Mouse (Mus musculus): Measurements from ENCODE around the gene Ctdsp2. TPM values are rescaled to one million over a fixed set of nuclear protein-coding genes. Genes with fewer than 3 reads are reported as not detected.
A peak's percentile ranks its signal among the peaks of the same experiment; 100 is the strongest.

Gene Ctdsp2
- polyA plus RNA-seq, 1 experiment from 2014 or later, result 112 TPM

GRCm38 (mm10) chr10:127040569-127041214 lies 62.2 kb downstream of the Ctdsp2 start:
- Histone ChIP-seq H3K9me3 (ENCODE audit: control insufficient read depth, low read length) (no peaks in the 10 kb centered on the region), H3K9ac (ENCODE audit: low read depth, low read length) (peak overlapping the region; percentile 77), H3K4me3 (ENCODE audit: low read length) (peak overlapping the region; percentile 85), H3K4me1 (ENCODE audit: control insufficient read depth, insufficient read depth, low read length) (peaks cover 11% of the 10 kb centered on the region), H3K27me3 (ENCODE audit: control insufficient read depth, insufficient read depth, low read length) (peaks cover 3% of the 10 kb centered on the region; the same call in 1 of the 2 replicates), H3K4me2 (replicated peaks; ENCODE audit: low read depth, low read length) (peak overlapping the region; percentile 85), H3K27ac (ENCODE audit: low read depth, low read length) (no peak overlapping the region), H3K36me3 (ENCODE audit: control insufficient read depth, insufficient read depth, low read length) (peaks cover 16% of the 10 kb centered on the region; the same call in 1 of the 2 replicates)
- WGBS, result 2% methylated on average over 20 of the region's 20 CpGs
- ATAC-seq (ENCODE audit: low FRiP score, low TSS enrichment), result no peak

GRCm38 (mm10) chr10:127041274-127041766 lies 62.8 kb downstream of the Ctdsp2 start, which contains the start of the genes Mettl1 and Eef1akmt3:
Gene Mettl1, plus strand, starts transcription at chr10:127041414.
Gene Eef1akmt3, minus strand, starts transcription at chr10:127041513.
- Histone ChIP-seq H3K9me3 (ENCODE audit: control insufficient read depth, low read length) (no peaks in the 10 kb centered on the region), H3K27ac (ENCODE audit: low read depth, low read length) (peak within 1 kb of the TSS; percentile 73; the same call in 1 of the 2 replicates), H3K4me1 (ENCODE audit: control insufficient read depth, insufficient read depth, low read length) (peaks cover 11% of the 10 kb centered on the region), H3K4me2 (replicated peaks; ENCODE audit: low read depth, low read length) (peak within 1 kb of the TSS; percentile 85), H3K4me3 (ENCODE audit: low read length) (peak within 1 kb of the TSS; percentile 85), H3K9ac (ENCODE audit: low read depth, low read length) (peak within 1 kb of the TSS; percentile 77), H3K36me3 (ENCODE audit: control insufficient read depth, insufficient read depth, low read length) (peaks cover 16% of the 10 kb centered on the region), H3K27me3 (ENCODE audit: control insufficient read depth, insufficient read depth, low read length) (peaks cover 3% of the 10 kb centered on the region; the same call in 1 of the 2 replicates)
- WGBS, result 0% methylated on average over 28 of the region's 28 CpGs
- ATAC-seq (ENCODE audit: low FRiP score, low TSS enrichment), result peak; percentile 75

GRCm38 (mm10) chr10:127041774-127042338 lies 63.3 kb downstream of the Ctdsp2 start:
- Histone ChIP-seq H3K4me2 (replicated peaks; ENCODE audit: low read depth, low read length) (peak overlapping the region; percentile 85), H3K36me3 (ENCODE audit: control insufficient read depth, insufficient read depth, low read length) (peaks cover 16% of the 10 kb centered on the region), H3K4me3 (ENCODE audit: low read length) (peak overlapping the region; percentile 85), H3K27me3 (ENCODE audit: control insufficient read depth, insufficient read depth, low read length) (peaks cover 3% of the 10 kb centered on the region; the same call in 1 of the 2 replicates), H3K27ac (ENCODE audit: low read depth, low read length) (peak overlapping the region; percentile 73; the same call in 1 of the 2 replicates), H3K4me1 (ENCODE audit: control insufficient read depth, insufficient read depth, low read length) (peaks cover 11% of the 10 kb centered on the region), H3K9ac (ENCODE audit: low read depth, low read length) (peak overlapping the region; percentile 77), H3K9me3 (ENCODE audit: control insufficient read depth, low read length) (no peaks in the 10 kb centered on the region)
- peak; percentile 86 for ATAC-seq (ENCODE audit: low FRiP score, low TSS enrichment)
- under 1% methylated on average over 44 of the region's 44 CpGs for WGBS

- H3K9me3 ChIP-seq (ENCODE audit: control insufficient read depth, low read length), result no peaks in the 10 kb centered on the region
- H3K36me3 ChIP-seq (ENCODE audit: control insufficient read depth, insufficient read depth, low read length), result peaks cover 16% of the 10 kb centered on the region
- H3K27ac ChIP-seq (ENCODE audit: low read depth, low read length), result peak overlapping the region; percentile 73
- peaks cover 11% of the 10 kb centered on the region for H3K4me1 ChIP-seq (ENCODE audit: control insufficient read depth, insufficient read depth, low read length)
- H3K4me2 ChIP-seq (replicated peaks; ENCODE audit: low read depth, low read length), result peak overlapping the region; percentile 85
- H3K4me3 ChIP-seq (ENCODE audit: low read length), result peak overlapping the region; percentile 85
- ATAC-seq (ENCODE audit: low FRiP score, low TSS enrichment), result no peak
- H3K27me3 ChIP-seq (ENCODE audit: control insufficient read depth, insufficient read depth, low read length), result peaks cover 5% of the 10 kb centered on the region
- H3K9ac ChIP-seq (ENCODE audit: low read depth, low read length), result peak overlapping the region; percentile 77
- WGBS, result 19% methylated on average over 5 of the region's 5 CpGs
These were observed 64.1 kb downstream of the Ctdsp2 start for GRCm38 (mm10) chr10:127042468-127043115.

GRCm38 (mm10) chr10:127043187-127043586 lies 64.7 kb downstream of the Ctdsp2 start:
- Histone ChIP-seq H3K4me1 (ENCODE audit: control insufficient read depth, insufficient read depth, low read length) (peaks cover 11% of the 10 kb centered on the region), H3K36me3 (ENCODE audit: control insufficient read depth, insufficient read depth, low read length) (peaks cover 16% of the 10 kb centered on the region), H3K9ac (ENCODE audit: low read depth, low read length) (no peak overlapping the region), H3K4me3 (ENCODE audit: low read length) (peak overlapping the region; percentile 85; the same call in 1 of the 2 replicates), H3K27me3 (ENCODE audit: control insufficient read depth, insufficient read depth, low read length) (peaks cover 11% of the 10 kb centered on the region), H3K9me3 (ENCODE audit: control insufficient read depth, low read length) (no peaks in the 10 kb centered on the region), H3K4me2 (replicated peaks; ENCODE audit: low read depth, low read length) (peak overlapping the region; percentile 85; the same call in 1 of the 2 replicates), H3K27ac (ENCODE audit: low read depth, low read length) (peak overlapping the region; percentile 11; the same call in 1 of the 2 replicates)
- WGBS, result 50% methylated on average over 6 of the region's 6 CpGs
- no peak; the same call in 1 of the 2 replicates for ATAC-seq (ENCODE audit: low FRiP score, low TSS enrichment)

GRCm38 (mm10) chr10:127047954-127048353 lies 69.4 kb downstream of the Ctdsp2 start, which contains the start of gene Cyp27b1:
Gene Cyp27b1, plus strand, starts transcription at chr10:127048250.
- peak within 1 kb of the TSS; percentile 24; the same call in 1 of the 2 replicates for H3K9ac ChIP-seq (ENCODE audit: low read depth, low read length)
- no peak for ATAC-seq (ENCODE audit: low FRiP score, low TSS enrichment)
- peak within 1 kb of the TSS; percentile 22 for H3K4me3 ChIP-seq (ENCODE audit: low read length)
- peaks cover 13% of the 10 kb centered on the region; the same call in 1 of the 2 replicates for H3K4me1 ChIP-seq (ENCODE audit: control insufficient read depth, insufficient read depth, low read length)
- peaks cover 32% of the 10 kb centered on the region for H3K27me3 ChIP-seq (ENCODE audit: control insufficient read depth, insufficient read depth, low read length)
- H3K36me3 ChIP-seq (ENCODE audit: control insufficient read depth, insufficient read depth, low read length), result peaks cover 16% of the 10 kb centered on the region
- H3K4me2 ChIP-seq (replicated peaks; ENCODE audit: low read depth, low read length), result peak within 1 kb of the TSS; percentile 8
- 23% methylated on average over 5 of the region's 5 CpGs for WGBS
- no peak within 1 kb of the TSS for H3K27ac ChIP-seq (ENCODE audit: low read depth, low read length)
- no peaks in the 10 kb centered on the region for H3K9me3 ChIP-seq (ENCODE audit: control insufficient read depth, low read length)

- peaks cover 9% of the 10 kb centered on the region; the same call in 1 of the 2 replicates for H3K4me1 ChIP-seq (ENCODE audit: control insufficient read depth, insufficient read depth, low read length)
- peaks cover 10% of the 10 kb centered on the region for H3K36me3 ChIP-seq (ENCODE audit: control insufficient read depth, insufficient read depth, low read length)
- H3K9me3 ChIP-seq (ENCODE audit: control insufficient read depth, low read length), result no peaks in the 10 kb centered on the region
- ATAC-seq (ENCODE audit: low FRiP score, low TSS enrichment), result no peak
- peak overlapping the region; percentile 22 for H3K4me3 ChIP-seq (ENCODE audit: low read length)
- no peak overlapping the region for H3K27ac ChIP-seq (ENCODE audit: low read depth, low read length)
- peaks cover 32% of the 10 kb centered on the region for H3K27me3 ChIP-seq (ENCODE audit: control insufficient read depth, insufficient read depth, low read length)
- 4% methylated on average over 35 of the region's 35 CpGs for WGBS
- peak overlapping the region; percentile 8 for H3K4me2 ChIP-seq (replicated peaks; ENCODE audit: low read depth, low read length)
- H3K9ac ChIP-seq (ENCODE audit: low read depth, low read length), result peak overlapping the region; percentile 24; the same call in 1 of the 2 replicates
These were observed 70.3 kb downstream of the Ctdsp2 start for GRCm38 (mm10) chr10:127048608-127049394.
